Mouse (Mus musculus): ENCODE results near the gene Dnaic1. TPM values are rescaled to one million over a fixed set of nuclear protein-coding genes. Genes with fewer than 3 reads are reported as not detected.
A peak's percentile ranks its signal among the peaks of the same experiment; 100 is the strongest.

Dnaic1 gene
- polyA plus RNA-seq, 1 experiment from 2014 or later: 0.40 TPM

DNA sequence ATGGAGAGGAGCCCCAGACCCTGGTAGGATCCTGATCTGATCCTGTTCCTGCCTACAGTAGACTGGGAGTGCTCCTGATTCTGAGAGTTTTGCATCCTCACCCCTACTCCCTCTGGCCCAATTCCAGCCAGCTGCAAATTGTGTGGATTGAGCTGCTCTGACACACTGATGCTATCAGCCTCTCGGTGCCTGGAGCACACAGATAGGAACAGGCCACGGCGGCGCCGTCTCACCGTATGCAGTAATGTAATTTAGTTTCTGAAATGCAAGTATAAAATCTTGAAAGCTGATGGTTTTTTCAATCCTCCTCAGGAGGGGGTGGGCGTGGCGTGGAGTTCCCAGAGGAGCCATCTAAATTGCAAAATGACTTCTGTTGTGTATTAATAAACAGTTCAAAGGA lies 27.4 kb upstream of the Dnaic1 start:
- ATAC-seq (no peak), DNase-seq (ENCODE audit: low read depth, low spot score) (no peak)
- H3K27me3 ChIP-seq: no peaks in the 10 kb centered on the region
- POLR2A ChIA-PET: no interaction called here
- in situ Hi-C loops (cut with MboI; ENCODE audit: low pct_unique_long_range_greater_than_20kb): no loop called here
- CTCF ChIA-PET: interaction anchor here (1.3 to 1.5 kb wide), 2 partner anchors 10 to 18 kb away, joined by 3 to 6 read pairs; no protein-coding TSS in a partner anchor
- no peak for TF ChIP-seq CTCF (IDR thresholded peaks at IDR 0.05)

DNA sequence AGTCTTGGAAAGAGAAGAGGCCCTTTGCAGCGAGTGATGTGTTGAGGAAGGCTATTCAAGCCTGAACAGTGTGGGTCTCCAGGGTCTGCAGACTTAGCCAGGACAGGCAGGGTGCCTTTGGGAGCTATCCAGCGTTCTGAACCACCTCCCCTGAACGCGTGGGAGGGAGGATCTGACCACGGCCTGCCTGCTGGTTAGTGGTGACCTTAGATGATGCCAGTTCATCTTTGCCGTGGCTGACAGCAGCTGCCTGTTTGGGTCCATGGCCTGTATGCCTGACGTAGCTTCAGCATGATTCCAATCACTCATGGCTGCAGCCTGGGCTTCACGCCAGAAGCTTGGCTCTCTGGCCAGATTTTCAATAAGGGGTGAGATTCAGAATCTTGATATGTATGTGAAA lies 23.6 kb upstream of the Dnaic1 start:
- ATAC-seq (no peak), DNase-seq (ENCODE audit: low read depth, low spot score) (no peak)
- no peak for TF ChIP-seq CTCF (IDR thresholded peaks at IDR 0.05)
- in situ Hi-C loops (cut with MboI; ENCODE audit: low pct_unique_long_range_greater_than_20kb): no loop called here
- POLR2A ChIA-PET: interaction anchor here (1.0 kb wide), 2 partner anchors 10 to 72 kb away, joined by 3 read pairs; no protein-coding TSS in a partner anchor
- no peaks in the 10 kb centered on the region for H3K27me3 ChIP-seq
- CTCF ChIA-PET: interaction anchor here (1.1 to 1.5 kb wide), 4 partner anchors 8 to 16 kb away, joined by 3 to 4 read pairs (median 3); no protein-coding TSS in a partner anchor

DNA sequence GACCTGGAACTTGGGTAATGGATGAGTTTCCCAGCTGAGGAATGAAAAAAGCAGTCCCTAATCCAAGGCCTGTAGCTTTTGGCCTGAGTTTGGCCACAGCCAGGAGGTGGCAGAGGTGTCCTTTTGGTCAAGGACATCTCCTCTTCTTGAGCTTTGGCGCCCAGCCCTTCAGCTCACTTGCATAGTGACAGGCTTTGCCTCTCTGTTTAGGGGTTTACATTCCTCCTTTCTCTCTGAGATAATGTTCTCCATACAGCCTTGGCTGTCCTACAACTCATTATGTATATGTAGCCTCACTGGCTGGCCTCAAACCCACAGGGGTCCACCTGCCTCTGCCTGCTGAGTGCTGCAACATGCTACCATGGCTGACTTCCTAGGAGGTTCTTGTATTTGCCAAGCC lies 22.5 kb upstream of the Dnaic1 start:
- ATAC-seq (no peak), DNase-seq (ENCODE audit: low read depth, low spot score) (no peak)
- H3K27me3 ChIP-seq: no peaks in the 10 kb centered on the region
- in situ Hi-C loops (cut with MboI; ENCODE audit: low pct_unique_long_range_greater_than_20kb): no loop called here
- no peak for TF ChIP-seq CTCF (IDR thresholded peaks at IDR 0.05)
- CTCF ChIA-PET: interaction anchor here (0.8 to 1.5 kb wide), 6 partner anchors 10 to 103 kb away, joined by 3 read pairs; partner anchors contain the start of gene AI464131
- POLR2A ChIA-PET: no interaction called here

DNA sequence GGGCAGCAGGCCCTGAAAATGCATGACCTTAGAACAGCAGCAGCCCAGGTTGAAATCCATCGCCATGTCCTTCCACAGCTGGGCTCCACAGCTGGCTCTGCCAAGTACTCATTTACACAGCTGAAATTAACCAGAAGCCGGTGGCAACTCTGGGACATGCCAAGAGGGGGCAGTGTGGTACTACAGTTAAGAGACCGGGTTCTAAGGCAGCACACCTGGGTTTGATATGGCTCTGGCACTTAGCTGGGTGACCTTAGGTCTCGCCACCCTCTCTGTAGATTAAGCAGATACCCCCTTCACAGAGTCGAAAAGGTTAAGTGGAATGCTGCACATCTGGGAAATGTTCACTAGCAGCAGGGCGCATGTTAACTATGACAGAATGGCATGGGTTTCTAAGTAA lies 17.0 kb upstream of the Dnaic1 start:
- TF ChIP-seq CTCF (IDR thresholded peaks at IDR 0.05): peak; percentile 83
- CTCF ChIA-PET: interaction anchor here (0.9 to 3.4 kb wide), 16 partner anchors 11 to 155 kb away, joined by 3 to 19 read pairs (median 4); no protein-coding TSS in a partner anchor
- DNase-seq (ENCODE audit: low read depth, low spot score): no peak
- no peaks in the 10 kb centered on the region for H3K27me3 ChIP-seq
- POLR2A ChIA-PET: no interaction called here
- ATAC-seq: no peak
- in situ Hi-C loops (cut with MboI; ENCODE audit: low pct_unique_long_range_greater_than_20kb): loop anchor here (5.0 kb wide), 2 partner anchors 100 to 155 kb away; no protein-coding TSS in a partner anchor

DNA sequence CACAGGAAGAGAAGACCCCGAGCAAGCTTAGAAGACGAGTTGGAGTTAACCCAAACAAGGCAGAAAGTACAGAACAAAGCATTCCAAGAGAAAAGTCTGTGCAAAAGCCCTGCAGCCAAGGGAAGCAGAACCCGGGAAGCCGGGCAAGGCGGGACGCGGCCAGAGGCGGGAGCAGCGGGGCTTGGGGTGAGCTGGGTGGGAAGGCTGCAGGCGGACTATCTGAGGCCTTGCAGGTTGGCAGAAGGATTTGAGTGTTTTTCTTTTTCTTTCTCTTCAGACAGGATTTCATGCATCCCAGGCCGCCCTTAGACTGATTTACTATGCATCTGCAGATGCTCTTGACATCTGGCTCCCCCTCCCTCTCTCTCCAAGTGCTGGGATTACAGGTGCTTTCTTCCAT lies 16.5 kb upstream of the Dnaic1 start:
- in situ Hi-C loops (cut with MboI; ENCODE audit: low pct_unique_long_range_greater_than_20kb): loop anchor here (5.0 kb wide), 2 partner anchors 99 to 154 kb away; no protein-coding TSS in a partner anchor
- DNase-seq (ENCODE audit: low read depth, low spot score) (no peak), ATAC-seq (no peak)
- POLR2A ChIA-PET: no interaction called here
- CTCF ChIA-PET: interaction anchor here (1.0 to 3.4 kb wide), 11 partner anchors 11 to 155 kb away, joined by 3 to 19 read pairs (median 5); no protein-coding TSS in a partner anchor
- H3K27me3 ChIP-seq: no peaks in the 10 kb centered on the region
- no peak for TF ChIP-seq CTCF (IDR thresholded peaks at IDR 0.05)

DNA sequence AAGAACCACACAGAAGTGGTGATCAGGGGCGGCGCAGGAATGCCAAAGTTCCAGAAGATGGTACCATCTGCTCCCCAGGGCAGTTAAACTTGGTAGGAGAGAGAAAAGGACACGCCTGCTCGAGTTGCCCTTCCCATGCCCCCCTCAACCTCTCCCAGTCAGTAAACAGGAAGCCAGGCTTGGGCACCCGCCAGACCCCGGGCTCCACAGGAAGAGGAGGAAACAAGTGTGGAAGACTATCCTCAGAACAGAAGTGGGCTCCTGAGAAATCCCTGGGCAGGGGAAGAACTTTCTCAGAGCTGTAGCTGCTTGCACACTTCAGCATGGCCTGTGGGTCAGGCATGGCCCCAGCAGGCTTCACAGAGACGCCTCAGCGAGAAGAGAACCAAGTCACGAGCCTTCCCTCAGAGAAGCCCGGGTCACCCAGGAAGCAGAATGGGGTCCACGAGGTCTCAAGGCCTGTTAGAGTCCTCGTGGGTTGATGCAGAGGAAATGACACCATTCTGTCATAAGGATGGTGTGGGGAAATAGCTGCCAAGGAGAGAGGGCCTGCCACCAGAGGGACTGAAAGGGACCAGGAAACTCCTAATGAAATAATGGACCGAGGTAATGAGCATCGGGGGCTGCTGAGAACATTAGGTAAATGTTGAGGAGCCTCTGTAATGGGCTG lies 14.4 kb upstream of the Dnaic1 start:
- no peaks in the 10 kb centered on the region for H3K27me3 ChIP-seq
- in situ Hi-C loops (cut with MboI; ENCODE audit: low pct_unique_long_range_greater_than_20kb): loop anchor here (5.0 kb wide), 2 partner anchors 97 to 152 kb away; no protein-coding TSS in a partner anchor
- CTCF ChIA-PET: interaction anchor here (1.0 kb wide), 1 partner anchor 9 kb away, joined by 3 read pairs; no protein-coding TSS in a partner anchor
- TF ChIP-seq CTCF (IDR thresholded peaks at IDR 0.05): no peak
- DNase-seq (ENCODE audit: low read depth, low spot score) (no peak), ATAC-seq (peak; percentile 31)
- POLR2A ChIA-PET: no interaction called here

DNA sequence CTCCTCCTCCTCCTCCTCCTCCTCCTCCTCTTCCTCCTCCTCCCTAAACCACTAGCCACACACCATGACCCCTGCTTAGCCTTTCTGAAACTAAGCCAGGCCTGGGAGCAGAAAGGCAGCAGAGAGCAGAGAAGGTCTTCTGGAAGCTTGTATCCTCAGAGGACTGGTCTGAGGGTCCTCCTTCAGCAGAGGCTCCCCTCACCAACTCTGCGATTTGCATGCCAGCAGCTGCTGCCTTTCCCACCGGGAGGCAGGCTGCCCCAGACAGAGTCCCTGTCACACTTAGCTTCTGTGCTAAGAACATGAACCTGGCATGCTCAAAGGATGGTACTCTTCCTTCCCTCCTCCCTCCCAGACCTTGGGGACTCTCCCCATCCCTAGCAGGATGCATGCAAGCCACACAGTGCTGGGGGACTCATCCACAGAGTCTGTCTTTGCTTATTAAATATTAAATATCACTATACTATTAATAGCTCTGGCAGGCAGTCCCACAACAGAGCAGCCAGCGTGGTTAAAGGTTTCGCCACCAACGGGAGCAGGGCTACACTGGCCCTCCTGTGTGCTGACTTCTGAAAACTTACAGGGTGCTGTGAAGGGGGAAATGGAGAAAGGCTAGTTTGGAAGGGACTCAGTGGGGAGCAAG lies 13.1 kb upstream of the Dnaic1 start:
- in situ Hi-C loops (cut with MboI; ENCODE audit: low pct_unique_long_range_greater_than_20kb): no loop called here
- CTCF ChIA-PET: no interaction called here
- POLR2A ChIA-PET: no interaction called here
- no peaks in the 10 kb centered on the region for H3K27me3 ChIP-seq
- no peak for TF ChIP-seq CTCF (IDR thresholded peaks at IDR 0.05)
- ATAC-seq (no peak), DNase-seq (ENCODE audit: low read depth, low spot score) (no peak)

DNA sequence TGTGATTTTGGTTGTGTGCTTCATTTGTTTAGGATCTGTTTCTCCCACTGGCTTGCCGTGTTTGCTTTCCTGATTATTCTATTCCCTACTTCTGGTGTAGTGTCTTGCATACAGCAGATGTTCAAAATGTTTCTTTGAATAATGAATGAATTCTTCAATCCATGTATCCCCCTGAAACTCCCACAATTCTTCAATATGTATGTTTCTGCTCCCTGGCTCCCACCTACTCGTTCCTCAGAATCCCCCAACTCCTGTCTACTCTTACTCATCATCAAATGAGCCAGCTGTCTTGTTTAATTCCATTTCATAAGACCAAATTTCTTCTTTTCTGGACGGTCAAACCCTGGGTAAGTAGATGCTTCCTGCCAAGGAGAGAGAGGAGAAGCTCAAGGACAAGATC lies 12.5 kb upstream of the Dnaic1 start:
- in situ Hi-C loops (cut with MboI; ENCODE audit: low pct_unique_long_range_greater_than_20kb): no loop called here
- CTCF ChIA-PET: no interaction called here

DNA sequence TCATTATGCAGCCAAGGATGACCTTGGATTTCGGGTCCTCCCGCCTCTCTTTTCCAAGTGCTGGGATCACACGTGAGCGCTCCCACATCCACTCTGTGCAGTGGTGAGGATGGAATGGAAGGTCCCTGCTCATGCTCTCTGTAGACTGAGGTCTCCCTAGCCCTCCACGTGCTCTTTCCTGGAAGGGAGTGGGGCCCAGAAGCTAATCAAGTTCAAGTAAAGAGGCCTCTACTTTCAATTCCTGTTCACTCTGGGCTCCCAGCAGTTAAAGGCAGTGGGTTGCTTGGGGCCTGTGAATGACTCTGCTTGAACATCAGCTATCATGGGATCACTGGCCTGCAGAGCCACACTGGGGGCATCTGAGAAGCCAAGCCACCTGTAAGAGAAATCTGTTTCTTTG lies 6.3 kb upstream of the Dnaic1 start:
- ChIA-PET POLR2A (no interaction called here), CTCF (no interaction called here)
- in situ Hi-C loops (cut with MboI; ENCODE audit: low pct_unique_long_range_greater_than_20kb): no loop called here
- DNase-seq (ENCODE audit: low read depth, low spot score): no peak
- no peak for TF ChIP-seq CTCF (IDR thresholded peaks at IDR 0.05)
- ATAC-seq: no peak
- no peaks in the 10 kb centered on the region for H3K27me3 ChIP-seq

More for the DNA sequence above, 12.5 kb upstream of the Dnaic1 start:
- TF ChIP-seq CTCF (IDR thresholded peaks at IDR 0.05): no peak
- no peak for ATAC-seq
- H3K27me3 ChIP-seq: no peaks in the 10 kb centered on the region
- DNase-seq (ENCODE audit: low read depth, low spot score): no peak
- POLR2A ChIA-PET: no interaction called here

DNA sequence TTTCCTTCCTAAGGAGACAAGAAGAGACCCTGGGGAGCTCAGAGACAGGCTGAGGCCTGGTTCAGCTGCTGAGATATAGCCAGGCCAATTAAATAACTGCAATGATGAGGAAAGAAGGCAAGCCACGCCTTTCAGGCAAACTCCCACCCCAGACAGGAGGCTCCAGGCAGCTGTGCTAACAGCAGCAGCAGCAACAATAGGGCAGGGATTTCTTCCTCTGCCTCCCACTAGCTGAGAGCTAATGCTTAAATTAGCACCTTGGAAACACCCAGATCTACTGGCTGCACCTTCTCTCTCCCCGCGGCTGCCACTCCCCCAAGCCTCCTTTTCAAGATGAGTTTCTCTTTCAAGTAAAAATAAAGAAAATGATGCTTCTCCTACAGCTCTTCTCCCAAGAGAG lies 3.5 kb upstream of the Dnaic1 start:
- TF ChIP-seq CTCF (IDR thresholded peaks at IDR 0.05): no peak
- POLR2A ChIA-PET: no interaction called here
- in situ Hi-C loops (cut with MboI; ENCODE audit: low pct_unique_long_range_greater_than_20kb): loop anchor here (5.0 kb wide), 1 partner anchor 46 kb away; no protein-coding TSS in a partner anchor
- CTCF ChIA-PET: no interaction called here
- DNase-seq (ENCODE audit: low read depth, low spot score) (no peak), ATAC-seq (no peak)
- no peaks in the 10 kb centered on the region for H3K27me3 ChIP-seq

DNA sequence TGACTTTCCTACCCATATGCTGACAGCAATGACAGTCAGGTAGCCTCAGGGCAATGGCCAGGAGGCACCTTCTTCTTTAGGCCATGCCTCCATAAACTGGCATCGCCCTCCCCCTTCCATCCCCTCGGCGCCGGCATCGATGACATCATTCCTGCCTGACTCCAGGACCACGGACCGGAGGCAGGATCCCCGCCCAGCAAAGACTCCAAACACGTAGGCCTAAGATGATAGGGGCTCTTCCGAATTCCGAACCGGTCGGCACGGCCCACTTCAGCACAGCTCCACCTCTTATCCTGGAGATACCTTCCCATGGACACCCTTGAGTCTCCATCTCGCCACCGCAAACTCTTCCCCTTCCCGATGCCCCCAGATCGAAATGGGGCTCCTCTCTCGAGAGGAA lies 1.3 kb upstream of the Dnaic1 start:
- ATAC-seq (peak; percentile 55), DNase-seq (ENCODE audit: low read depth, low spot score) (no peak)
- H3K27me3 ChIP-seq: no peaks in the 10 kb centered on the region
- in situ Hi-C loops (cut with MboI; ENCODE audit: low pct_unique_long_range_greater_than_20kb): loop anchor here (5.0 kb wide), 1 partner anchor 44 kb away; no protein-coding TSS in a partner anchor
- POLR2A ChIA-PET: no interaction called here
- no peak for TF ChIP-seq CTCF (IDR thresholded peaks at IDR 0.05)
- CTCF ChIA-PET: interaction anchor here (0.8 kb wide), 1 partner anchor 16 kb away, joined by 4 read pairs; no protein-coding TSS in a partner anchor
